Mouse (Mus musculus) kidney, postnatal 0 days (tissue): ENCODE measurements around the gene Mon1a. TPM values are rescaled to one million over a fixed set of nuclear protein-coding genes. Genes with fewer than 3 reads are reported as not detected.

Experiments
- ATAC-seq: fragments of 200-750 bp; cut with Nextera tagmentation; replicated peaks from 2 replicates; pipeline ENCODE4 v1.8.0; 2017; ENCODE audit warnings: low read depth, moderate number of reproducible peaks, moderate TSS enrichment, moderate library complexity; ENCODE audit not compliant: low FRiP score
- DNase-seq: peaks from one replicate; pipeline ENCODE4 v3.0.0-alpha.2; 2016; ENCODE audit warnings: low spot score
- H3K27ac ChIP-seq: fragments of 300-500 bp; sonication (generic); 2 replicates; pipeline ENCODE4 v1.5.1; 2014; ENCODE audit warnings: mild to moderate bottlenecking
- H3K27me3 ChIP-seq: fragments of 300-500 bp; sonication (generic); 2 replicates; pipeline ENCODE4 v1.6.1; 2014; ENCODE audit warnings: low read length, mixed read lengths; ENCODE audit not compliant: insufficient read depth
- H3K36me3 ChIP-seq: fragments of 300-500 bp; sonication (generic); 2 replicates; pipeline ENCODE4 v1.6.1; 2014; ENCODE audit warnings: low read length, mixed read lengths; ENCODE audit not compliant: insufficient read depth
- H3K4me1 ChIP-seq: fragments of 300-500 bp; sonication (generic); replicated peaks from 2 replicates; pipeline ENCODE4 v1.6.1; 2014; ENCODE audit warnings: antibody characterized with exemption, low read length, mixed read lengths; ENCODE audit not compliant: insufficient read depth
- H3K4me2 ChIP-seq: fragments of 300-500 bp; sonication (generic); 2 replicates; pipeline ENCODE4 v1.6.1; 2014; ENCODE audit warnings: mild to moderate bottlenecking, low read length, moderate library complexity, mixed read lengths
- H3K4me3 ChIP-seq: fragments of 300-500 bp; sonication (generic); replicated peaks from 2 replicates; pipeline ENCODE4 v1.5.1; 2014; ENCODE audit warnings: low read depth, low read length
- H3K9ac ChIP-seq: fragments of 300-500 bp; sonication (generic); 2 replicates; pipeline ENCODE4 v1.6.1; 2014; ENCODE audit warnings: low read depth, low read length
- H3K9me3 ChIP-seq: fragments of 300-500 bp; sonication (generic); replicated peaks from 2 replicates; pipeline ENCODE4 v1.6.1; 2016; ENCODE audit warnings: low read length, inconsistent platforms, mixed read lengths
- CTCF ChIP-seq: IDR thresholded peaks from 2 replicates; pipeline ENCODE4 v1.5.1; 2016; ENCODE audit warnings: antibody characterized with exemption, low read depth, mild to moderate bottlenecking, moderate library complexity
- WGBS: fragments of 180-500 bp; shearing (Covaris S2); extraction: QIAGEN DNeasy Blood & Tissue Kit; methylation state at CpG from one replicate; pipeline ENCODE4 v1.1.7; 2014; 5-methylcytosine and 5-hydroxymethylcytosine counted together
- polyA plus RNA-seq: library from polyadenylated mRNA; unstranded; fragments of >200 nt; fragmentation: Nextera tagmentation; extraction: Ambion mirVana; gene quantifications from 2 replicates; pipeline ENCODE4 v1.2.1, GENCODE M21; 2015

Gene Mon1a
- polyA plus RNA-seq, 1 experiment from 2014 or later, result 12.7 TPM

GRCm38 (mm10) chr9:107917895-107918608 is 30.1 kb downstream of the Mon1a start:
- DNase-seq (peak; percentile 53), ATAC-seq (peak; percentile 29; the same call in 1 of the 2 replicates)
- H3K27ac ChIP-seq, result no peak overlapping the region
- H3K4me1 ChIP-seq, result no peaks in the 10 kb centered on the region; the same call in 1 of the 2 replicates
- TF ChIP-seq CTCF, result no peak
- 25% methylated on average over 13 of the region's 13 CpGs for WGBS
- H3K9ac ChIP-seq, result no peak overlapping the region
- H3K4me3 ChIP-seq, result no peak overlapping the region
- no peaks in the 10 kb centered on the region for H3K36me3 ChIP-seq
- H3K9me3 ChIP-seq, result no peaks in the 10 kb centered on the region
- H3K4me2 ChIP-seq, result no peak overlapping the region
- H3K27me3 ChIP-seq, result no peaks in the 10 kb centered on the region

- no peaks in the 10 kb centered on the region for H3K36me3 ChIP-seq
- no peaks in the 10 kb centered on the region; the same call in 1 of the 2 replicates for H3K4me1 ChIP-seq
- TF ChIP-seq CTCF, result no peak
- H3K4me3 ChIP-seq, result no peak overlapping the region
- no peaks in the 10 kb centered on the region for H3K27me3 ChIP-seq
- H3K9me3 ChIP-seq, result no peaks in the 10 kb centered on the region
- DNase-seq (no peak), ATAC-seq (no peak)
- H3K4me2 ChIP-seq, result no peak overlapping the region
- no peak overlapping the region for H3K27ac ChIP-seq
- WGBS, result 89% methylated on average over 6 of the region's 6 CpGs
- no peak overlapping the region for H3K9ac ChIP-seq
Observed at GRCm38 (mm10) chr9:107918884-107919283, 30.9 kb downstream of the Mon1a start.

- Histone ChIP-seq H3K27me3 (no peaks in the 10 kb centered on the region), H3K36me3 (no peaks in the 10 kb centered on the region), H3K4me2 (no peak overlapping the region), H3K27ac (no peak overlapping the region), H3K9ac (no peak overlapping the region), H3K9me3 (no peaks in the 10 kb centered on the region), H3K4me3 (no peak overlapping the region), H3K4me1 (no peaks in the 10 kb centered on the region; the same call in 1 of the 2 replicates)
- TF ChIP-seq CTCF, result no peak
- DNase-seq (no peak), ATAC-seq (no peak)
- 89% methylated on average over 5 of the region's 5 CpGs for WGBS
Observed at GRCm38 (mm10) chr9:107919441-107919840, 31.5 kb downstream of the Mon1a start.

GRCm38 (mm10) chr9:107923021-107923420 is 35.1 kb downstream of the Mon1a start:
- no peak overlapping the region for H3K4me3 ChIP-seq

GRCm38 (mm10) chr9:107923956-107924355 is 36.0 kb downstream of the Mon1a start:
- no peak overlapping the region for H3K4me2 ChIP-seq

More at GRCm38 (mm10) chr9:107923021-107923420, 35.1 kb downstream of the Mon1a start:
- Histone ChIP-seq H3K9ac (no peak overlapping the region), H3K4me1 (no peaks in the 10 kb centered on the region), H3K27me3 (no peaks in the 10 kb centered on the region), H3K36me3 (no peaks in the 10 kb centered on the region), H3K27ac (no peak overlapping the region), H3K9me3 (no peaks in the 10 kb centered on the region), H3K4me2 (no peak overlapping the region)
- TF ChIP-seq CTCF, result peak; percentile 67
- ATAC-seq (0 out of 2 replicates have a peak, but pooled peaks have one; percentile 60), DNase-seq (peak; percentile 57)
- WGBS, result 38% methylated on average over 7 of the region's 7 CpGs

GRCm38 (mm10) chr9:107925251-107925650 is 37.3 kb downstream of the Mon1a start:
- no peaks in the 10 kb centered on the region for H3K36me3 ChIP-seq
- TF ChIP-seq CTCF, result no peak

More at GRCm38 (mm10) chr9:107923956-107924355, 36.0 kb downstream of the Mon1a start:
- H3K9ac ChIP-seq, result no peak overlapping the region
- H3K36me3 ChIP-seq, result no peaks in the 10 kb centered on the region
- no peak overlapping the region for H3K4me3 ChIP-seq
- no peaks in the 10 kb centered on the region for H3K9me3 ChIP-seq
- H3K27me3 ChIP-seq, result no peaks in the 10 kb centered on the region
- no peaks in the 10 kb centered on the region for H3K4me1 ChIP-seq
- TF ChIP-seq CTCF, result no peak
- DNase-seq (no peak), ATAC-seq (no peak)
- H3K27ac ChIP-seq, result no peak overlapping the region
- 52% methylated on average over 6 of the region's 6 CpGs for WGBS

More at GRCm38 (mm10) chr9:107925251-107925650, 37.3 kb downstream of the Mon1a start:
- ATAC-seq (no peak), DNase-seq (no peak)
- Histone ChIP-seq H3K9ac (no peak overlapping the region), H3K4me3 (no peak overlapping the region), H3K4me1 (no peaks in the 10 kb centered on the region), H3K27me3 (no peaks in the 10 kb centered on the region), H3K27ac (no peak overlapping the region), H3K9me3 (no peaks in the 10 kb centered on the region), H3K4me2 (no peak overlapping the region)
- WGBS, result 30% methylated on average over 3 of the region's 3 CpGs
